Mouse (Mus musculus): ENCODE results near the gene Scn1b. TPM values are rescaled to one million over a fixed set of nuclear protein-coding genes. Genes with fewer than 3 reads are reported as not detected.

Gene Scn1b
- total RNA-seq, 2 experiments from 2014 or later: 17.9 to 18.4 TPM

DNA sequence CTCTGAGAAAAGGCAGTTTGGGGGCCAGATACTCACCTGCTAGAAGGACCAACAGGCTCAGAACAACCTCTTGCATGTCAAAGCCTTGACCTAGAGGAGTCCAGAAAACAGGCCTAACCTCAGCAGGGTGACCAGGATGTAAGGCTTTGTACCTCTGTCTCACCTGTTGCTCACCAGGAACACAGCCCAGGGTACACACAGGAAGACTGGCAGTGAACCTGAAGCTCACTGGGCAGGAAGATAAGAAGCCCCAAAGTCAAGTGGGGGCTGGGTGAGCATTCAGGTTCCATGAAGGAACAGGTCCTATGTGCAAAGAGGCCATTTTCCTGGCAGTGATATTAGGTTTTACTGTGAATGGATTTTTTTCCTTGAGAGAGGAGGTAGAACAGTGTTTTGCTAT is 53.3 kb downstream of the Scn1b start:
- intact Hi-C loops (cut with DNase I): loop anchor here (10.0 kb wide), 1 partner anchor 199 kb away; no protein-coding TSS in a partner anchor
- DNase-seq: no peak

DNA sequence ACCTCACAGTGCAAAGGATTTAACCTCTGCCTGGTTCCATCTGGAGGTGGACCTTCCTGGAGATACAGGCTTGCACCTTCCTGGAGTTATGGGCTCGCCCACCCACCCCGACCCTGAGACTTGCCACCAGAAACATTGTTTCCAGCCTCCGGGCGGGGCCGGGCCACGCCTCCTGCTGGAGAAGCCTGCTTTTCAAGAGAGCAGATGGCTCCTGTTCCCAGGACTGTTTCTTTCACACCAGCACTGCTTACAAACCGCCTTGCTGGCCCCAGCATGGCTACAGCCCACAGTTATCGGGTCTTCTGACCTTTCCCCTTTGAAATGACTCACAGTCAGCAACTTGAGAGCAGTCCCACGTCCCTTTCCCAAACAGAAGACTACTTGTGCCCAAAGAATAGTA is 54.5 kb downstream of the Scn1b start:
- intact Hi-C loops (cut with DNase I): loop anchor here (10.0 kb wide), 1 partner anchor 198 kb away; no protein-coding TSS in a partner anchor

GRCm38 (mm10) chr7:31070324-31070723 is 56.5 kb downstream of the Scn1b start:
- intact Hi-C loops (cut with DNase I): loop anchor here (10.0 kb wide), 1 partner anchor 196 kb away; no protein-coding TSS in a partner anchor
- DNase-seq: no peak

More for the DNA sequence above, 54.5 kb downstream of the Scn1b start:
- DNase-seq: no peak

DNA sequence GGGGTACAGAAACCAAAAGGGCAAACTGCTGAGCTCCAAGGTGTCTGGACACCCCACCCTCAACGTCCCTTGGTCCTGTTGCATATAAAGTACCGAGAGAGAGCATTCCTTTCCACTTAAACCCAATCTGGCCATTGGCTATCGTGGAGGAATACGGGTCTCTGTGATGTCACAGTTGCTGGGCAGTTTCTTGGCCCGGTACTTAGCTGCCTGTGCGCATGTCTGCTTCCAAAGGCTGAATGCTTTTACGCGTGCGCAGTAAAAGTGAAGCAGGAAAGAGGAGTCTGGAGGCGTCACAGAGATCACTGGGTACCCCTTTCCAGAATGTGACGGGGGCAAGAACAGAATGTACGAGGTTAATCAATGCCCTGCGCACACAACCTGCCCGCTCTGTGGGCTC is 57.3 kb downstream of the Scn1b start:
- intact Hi-C loops (cut with DNase I): no loop called here

GRCm38 (mm10) chr7:31067836-31068235 is 59.0 kb downstream of the Scn1b start:
- no peak for DNase-seq
- intact Hi-C loops (cut with DNase I): no loop called here

More for the DNA sequence above, 57.3 kb downstream of the Scn1b start:
- DNase-seq: no peak

Other genes with a start within 250 kb of the Scn1b start
- gene Cd22, start 246.7 kb downstream of the Scn1b start, total RNA-seq (2021): under 1 TPM; 0.39 to 0.43 TPM
- under 1 TPM; 0.15 to 0.22 TPM for gene Mag, start 212.1 kb downstream of the Scn1b start, total RNA-seq (2021)
- 1 to 10 TPM; 1.9 to 5.4 TPM for gene Hamp2, start 202.3 kb downstream of the Scn1b start, total RNA-seq (2021)
- 10 to 100 TPM in 1 of 2 experiments, 1 to 10 TPM in 1; 5.1 to 28.3 TPM for gene Hamp, start 183.0 kb downstream of the Scn1b start, total RNA-seq (2021)
- 100 to 1,000 TPM in 1 of 2 experiments, 10 to 100 TPM in 1; 90.2 to 103 TPM for gene Usf2, start 170.2 kb downstream of the Scn1b start, total RNA-seq (2021)
- gene Lsr, start 153.5 kb downstream of the Scn1b start, total RNA-seq (2021): 1 to 10 TPM; 4.2 to 5.0 TPM
- under 1 TPM in 1 of 2 experiments, not detected in 1; 0.60 TPM for gene Fam187b, start 153.2 kb downstream of the Scn1b start, total RNA-seq (2021)
- gene Fxyd5, start 84.5 kb downstream of the Scn1b start, total RNA-seq (2021): 10 to 100 TPM; 28.8 to 29.2 TPM
- gene Fxyd7, start 75.5 kb downstream of the Scn1b start, total RNA-seq (2021): 1 to 10 TPM; 1.1 to 1.3 TPM
- 100 to 1,000 TPM; 712 to 747 TPM for gene Fxyd1, start 69.8 kb downstream of the Scn1b start, total RNA-seq (2021)
- gene Lgi4, start 67.7 kb downstream of the Scn1b start, total RNA-seq (2021): 1 to 10 TPM; 2.8 to 3.5 TPM
- 1 to 10 TPM; 2.7 to 5.2 TPM for gene Fxyd3, start 50.3 kb downstream of the Scn1b start, total RNA-seq (2021)
- gene Hpn, start 11.7 kb downstream of the Scn1b start, total RNA-seq (2021): 1 to 10 TPM; 2.1 to 2.3 TPM
- 10 to 100 TPM; 30.3 to 34.1 TPM for gene Gramd1a, start 28.9 kb upstream of the Scn1b start, total RNA-seq (2021)
- not detected for gene Scgb2b2, start 163.5 kb upstream of the Scn1b start, total RNA-seq (2021)
- not detected for gene Scgb1b2, start 164.8 kb upstream of the Scn1b start, total RNA-seq (2021)
- gene Scgb2b3, start 235.1 kb upstream of the Scn1b start, total RNA-seq (2021): not detected
- gene Scgb1b3, start 248.6 kb upstream of the Scn1b start, total RNA-seq (2021): not detected